Mouse (Mus musculus) liver, adult (tissue): ENCODE measurements around the gene E130308A19Rik.

Experiments
- GATA4 ChIP-seq: IDR thresholded peaks from 2 replicates; pipeline ENCODE4 v1.6.1; 2014; ENCODE audit warnings: mild to moderate bottlenecking, low read length; ENCODE audit not compliant: insufficient replicate concordance

Gene E130308A19Rik

GRCm38 (mm10) chr4:59663451-59663850, 37.4 kb downstream of the E130308A19Rik start:
- TF ChIP-seq GATA4 = no peak

- no peak for TF ChIP-seq GATA4
Measured at GRCm38 (mm10) chr4:59666550-59667317, 40.7 kb downstream of the E130308A19Rik start.

DNA sequence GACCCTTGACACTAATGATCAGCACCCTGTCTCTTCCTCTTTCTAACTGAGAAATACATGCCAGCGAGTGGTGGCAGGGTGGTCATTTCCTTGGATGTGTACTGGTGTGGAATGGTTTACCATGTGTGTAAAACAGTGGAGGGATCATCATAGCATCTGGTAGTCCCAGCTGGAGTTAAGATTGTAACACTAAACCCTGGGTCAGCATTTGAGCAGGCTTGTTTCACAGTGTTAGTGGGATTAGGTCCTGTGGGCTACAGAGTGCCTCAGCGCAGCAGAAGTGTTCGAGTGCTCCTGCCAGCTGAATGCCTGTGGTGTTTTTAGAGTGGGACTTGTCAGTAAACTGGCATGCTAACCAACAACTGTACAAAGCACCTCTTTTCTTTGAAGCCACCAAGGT, 42.0 kb downstream of the E130308A19Rik start:
- no peak for TF ChIP-seq GATA4

DNA sequence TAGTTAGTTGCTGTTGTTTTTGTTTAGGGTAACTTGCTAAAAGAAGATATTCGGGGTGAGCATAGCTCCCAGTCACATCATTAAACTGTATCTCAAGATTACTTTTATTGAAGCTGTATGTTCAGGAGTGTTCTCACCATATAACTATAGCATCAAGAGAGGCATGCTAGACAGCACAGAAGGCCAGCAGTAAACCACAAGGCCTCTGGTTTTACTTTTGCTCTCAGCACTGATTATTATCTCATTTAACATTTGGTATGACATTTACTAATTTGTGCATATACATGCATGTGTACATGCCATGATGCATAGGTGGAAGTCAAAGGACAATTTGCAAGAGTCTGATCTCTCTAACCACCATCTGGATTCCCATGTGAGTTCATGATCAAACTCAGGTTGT, 43.1 kb downstream of the E130308A19Rik start:
- TF ChIP-seq GATA4 = no peak

DNA sequence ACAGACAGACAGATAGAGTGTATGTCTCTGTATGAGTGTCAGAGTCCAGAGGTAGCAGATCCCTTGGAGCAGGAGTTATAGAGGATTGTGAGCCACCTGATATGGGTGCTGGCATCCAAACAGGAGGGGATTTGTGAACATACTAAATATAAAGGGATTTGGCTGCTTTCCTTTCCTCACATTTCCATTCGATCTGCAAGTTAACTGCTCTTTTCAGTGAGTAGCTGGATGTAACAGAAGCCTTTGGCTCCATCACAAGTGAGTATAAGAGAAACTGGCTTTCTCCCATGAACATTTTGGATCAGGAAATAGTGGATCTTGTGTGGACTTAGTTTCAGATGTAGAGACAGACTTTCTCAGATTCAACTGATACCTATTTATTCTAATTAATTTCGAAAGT, 44.0 kb downstream of the E130308A19Rik start:
- no peak for TF ChIP-seq GATA4

GRCm38 (mm10) chr4:59673423-59674117, 47.6 kb downstream of the E130308A19Rik start:
- TF ChIP-seq GATA4 = no peak

GRCm38 (mm10) chr4:59674929-59675679, 49.1 kb downstream of the E130308A19Rik start:
- TF ChIP-seq GATA4 = no peak

- TF ChIP-seq GATA4 = no peak
Measured at GRCm38 (mm10) chr4:59675699-59676098, 49.7 kb downstream of the E130308A19Rik start.

DNA sequence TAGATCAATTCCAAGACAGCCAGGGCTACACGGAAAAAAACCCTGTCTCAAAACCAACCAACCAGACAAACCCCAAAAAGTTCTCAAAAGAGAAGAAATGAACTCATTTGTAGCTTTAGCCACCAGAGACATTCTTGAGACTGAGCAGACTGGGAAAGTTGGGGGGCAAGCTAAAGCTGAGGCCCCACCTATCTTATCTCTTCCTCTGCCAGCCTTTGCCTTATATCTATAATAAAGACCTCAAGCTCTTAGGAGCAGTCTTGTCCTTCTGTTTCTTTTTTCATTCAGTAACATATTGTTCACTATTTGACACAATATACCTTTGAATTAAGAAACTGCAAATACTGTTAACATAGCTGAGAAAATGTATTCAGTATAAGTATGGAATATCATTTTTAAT, 55.4 kb downstream of the E130308A19Rik start:
- no peak for TF ChIP-seq GATA4

GRCm38 (mm10) chr4:59682491-59682890, 56.5 kb downstream of the E130308A19Rik start:
- TF ChIP-seq GATA4 = no peak

- TF ChIP-seq GATA4 = no peak
Measured at GRCm38 (mm10) chr4:59682950-59683349, 56.9 kb downstream of the E130308A19Rik start.

- TF ChIP-seq GATA4 = no peak
Measured at GRCm38 (mm10) chr4:59684306-59684705, 58.3 kb downstream of the E130308A19Rik start.

GRCm38 (mm10) chr4:59686716-59687115, 60.7 kb downstream of the E130308A19Rik start:
- no peak for TF ChIP-seq GATA4

GRCm38 (mm10) chr4:59689055-59689454, 63.0 kb downstream of the E130308A19Rik start:
- TF ChIP-seq GATA4 = no peak

GRCm38 (mm10) chr4:59690145-59690544, 64.1 kb downstream of the E130308A19Rik start:
- TF ChIP-seq GATA4 = no peak

- no peak for TF ChIP-seq GATA4
Measured at GRCm38 (mm10) chr4:59696846-59697245, 70.8 kb downstream of the E130308A19Rik start.
